Mouse (Mus musculus): ENCODE data around the gene Fmnl3.

Gene Fmnl3

DNA sequence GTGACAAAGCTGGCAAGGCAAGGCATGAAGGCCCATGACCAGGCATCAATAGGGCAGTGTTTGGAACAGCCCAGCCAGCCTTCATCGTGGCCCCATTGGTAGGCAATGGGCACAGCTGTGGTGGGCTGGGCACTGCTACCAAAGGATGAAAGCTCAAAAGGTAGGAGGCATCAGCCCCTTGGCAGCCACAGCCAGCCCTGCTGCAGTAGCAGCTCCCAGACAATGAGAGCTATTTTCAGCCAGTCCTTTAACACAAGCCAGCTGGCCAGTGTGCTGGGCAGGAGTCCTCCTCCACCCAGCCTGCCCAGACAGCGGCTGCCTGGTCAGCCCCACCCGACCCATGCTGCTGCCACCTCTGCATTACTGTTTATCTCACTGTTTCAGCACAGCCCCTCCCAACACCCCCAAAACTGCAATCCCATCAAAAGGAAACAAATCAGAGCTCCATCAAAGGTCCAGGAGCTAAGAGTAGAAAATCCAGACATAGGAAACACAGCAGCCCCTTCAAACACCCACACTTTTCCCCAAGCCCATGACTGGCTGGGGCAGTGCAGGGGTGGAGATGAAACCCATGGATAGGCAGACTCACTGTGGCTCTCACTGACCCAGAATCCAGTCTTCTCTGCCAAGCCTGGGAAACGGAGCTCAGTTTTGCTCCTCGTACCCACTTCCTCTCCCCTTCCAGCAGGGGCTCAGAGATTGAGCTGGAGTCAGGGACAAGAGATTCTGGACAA lies 26.7 kb downstream of the Fmnl3 start:
- DNase-seq (ENCODE audit: low read depth, low spot score): no peak

DNA sequence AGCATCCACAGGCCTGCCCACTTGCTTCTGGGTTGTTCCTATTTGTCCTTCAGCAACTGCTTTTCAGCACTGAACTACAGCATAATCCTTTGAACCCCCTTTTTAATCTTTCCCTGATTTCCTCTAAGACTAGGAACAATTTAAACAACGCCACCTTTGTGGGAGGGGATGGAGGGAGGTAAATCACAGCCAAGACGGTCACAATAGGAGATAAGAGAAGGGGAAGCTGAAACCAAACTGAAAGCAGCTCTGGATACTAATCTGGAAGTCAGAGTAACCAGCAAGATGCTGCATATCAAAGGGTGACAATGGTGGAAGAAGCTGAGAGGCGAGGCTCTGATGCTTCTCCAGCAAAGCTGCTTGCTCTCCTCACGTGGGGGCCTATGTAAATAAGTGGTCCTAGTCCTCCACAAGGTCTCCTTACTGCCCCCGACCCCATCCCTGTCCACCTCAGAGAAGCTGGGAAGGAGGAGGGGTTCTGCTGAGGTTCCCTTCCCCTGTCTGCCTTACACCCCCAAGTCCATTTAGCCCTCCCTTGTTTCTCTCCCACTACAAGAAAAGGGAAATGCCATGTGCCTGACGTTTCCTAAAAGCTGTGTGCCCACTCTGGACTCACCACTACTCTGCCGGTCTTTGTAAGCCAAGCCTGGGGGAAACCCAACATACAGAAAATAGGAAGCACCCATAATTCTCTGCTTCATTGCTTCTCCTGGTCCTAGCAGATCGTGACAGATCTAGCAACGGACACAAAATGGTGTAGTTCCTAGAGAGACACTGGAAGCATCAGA lies 27.9 kb downstream of the Fmnl3 start:
- no peak for DNase-seq (ENCODE audit: low read depth, low spot score)

- no peak for DNase-seq (ENCODE audit: low read depth, low spot score)
Observed at GRCm38 (mm10) chr15:99341102-99341501, 29.2 kb downstream of the Fmnl3 start.

GRCm38 (mm10) chr15:99339669-99340068 lies 30.6 kb downstream of the Fmnl3 start:
- DNase-seq (ENCODE audit: low read depth, low spot score): no peak

GRCm38 (mm10) chr15:99338916-99339315 lies 31.4 kb downstream of the Fmnl3 start:
- no peak for DNase-seq (ENCODE audit: low read depth, low spot score)

DNA sequence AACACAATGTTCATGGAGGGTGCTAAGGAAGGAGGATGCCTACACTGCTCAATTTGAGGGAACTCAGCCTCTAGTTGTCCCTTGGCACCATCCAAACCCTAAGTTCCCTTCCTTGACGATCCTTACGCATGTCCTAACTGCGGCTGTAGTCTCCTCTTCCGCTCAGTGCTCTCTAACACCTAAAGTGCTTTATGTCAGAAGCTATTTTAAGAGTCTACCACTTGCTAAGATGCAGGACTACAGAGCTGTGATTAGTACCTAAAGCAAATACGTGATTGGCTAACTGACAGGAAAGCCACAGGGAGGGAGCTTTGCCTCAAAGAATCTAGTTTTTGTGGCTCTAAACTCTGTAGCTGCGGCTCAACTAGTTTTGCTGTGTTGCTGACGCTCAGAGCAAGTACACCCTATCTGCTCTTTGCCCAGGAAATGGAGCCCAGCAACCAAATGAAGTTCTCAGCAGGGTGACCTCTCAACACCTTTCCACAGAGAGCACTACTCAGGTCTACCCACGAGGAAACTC lies 34.4 kb downstream of the Fmnl3 start:
- DNase-seq (ENCODE audit: low read depth, low spot score): no peak

DNA sequence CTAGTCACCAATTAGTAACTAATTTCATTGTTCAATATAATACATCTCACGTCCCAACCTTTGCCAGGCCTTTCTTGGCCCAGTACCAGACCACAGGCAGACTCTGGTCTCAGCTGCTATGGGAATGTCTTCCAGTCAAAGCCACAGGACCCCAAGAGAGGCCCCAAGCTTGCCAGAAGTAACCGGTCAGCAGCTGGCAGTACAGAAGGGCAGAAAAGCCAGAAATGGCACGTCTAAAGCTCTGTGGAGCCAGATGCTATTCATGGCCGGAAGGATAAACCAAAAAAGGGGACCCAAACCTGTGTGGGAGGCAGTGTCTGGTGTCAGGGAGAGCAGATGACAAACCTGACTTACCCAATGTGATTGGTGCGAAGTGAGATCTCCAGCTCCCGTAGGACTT lies 35.8 kb downstream of the Fmnl3 start:
- no peak for DNase-seq (ENCODE audit: low read depth, low spot score)

GRCm38 (mm10) chr15:99333676-99334065 lies 36.6 kb downstream of the Fmnl3 start:
- DNase-seq (ENCODE audit: low read depth, low spot score): no peak

DNA sequence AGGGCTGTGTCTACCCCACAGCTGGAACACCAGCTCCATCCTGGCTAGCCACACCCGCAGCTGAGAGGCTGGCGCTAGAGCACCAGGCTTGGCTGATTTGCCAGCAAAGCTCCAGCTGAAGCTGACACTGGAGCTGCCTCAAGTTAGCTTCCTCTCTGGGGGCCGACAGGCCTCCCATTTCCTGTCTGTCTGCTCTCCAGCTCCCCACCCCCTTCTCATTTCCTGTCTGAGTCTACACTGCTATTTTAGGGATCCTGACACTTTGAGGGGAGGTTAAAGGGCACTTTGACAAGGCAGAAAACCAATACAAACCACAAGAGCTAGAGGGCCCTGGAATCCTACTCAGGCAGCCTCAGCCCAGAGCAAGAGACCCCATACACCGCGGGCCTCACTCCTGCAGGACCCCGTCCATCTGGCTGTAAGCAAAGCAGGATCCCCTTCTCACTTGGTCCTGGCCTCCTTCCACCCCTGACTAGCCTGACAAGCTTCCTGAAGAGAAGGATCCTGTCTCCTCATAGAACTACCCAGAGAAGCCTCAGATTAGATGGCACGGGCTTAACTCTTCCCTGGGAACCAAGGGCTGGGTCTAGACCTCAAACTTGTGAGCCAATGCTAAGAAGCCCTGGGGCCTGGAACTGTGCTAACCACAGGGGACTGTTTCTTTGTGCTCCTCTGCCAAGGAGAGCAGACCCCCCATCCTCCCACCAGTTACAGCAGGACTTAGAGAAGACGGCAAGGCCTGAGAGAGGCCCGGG lies 37.2 kb downstream of the Fmnl3 start:
- DNase-seq (ENCODE audit: low read depth, low spot score): no peak

GRCm38 (mm10) chr15:99332111-99332510 lies 38.2 kb downstream of the Fmnl3 start:
- DNase-seq (ENCODE audit: low read depth, low spot score): no peak

GRCm38 (mm10) chr15:99331341-99331740 lies 38.9 kb downstream of the Fmnl3 start:
- DNase-seq (ENCODE audit: low read depth, low spot score): no peak

GRCm38 (mm10) chr15:99330324-99330723 lies 40.0 kb downstream of the Fmnl3 start:
- no peak for DNase-seq (ENCODE audit: low read depth, low spot score)

- DNase-seq (ENCODE audit: low read depth, low spot score): no peak
Observed at GRCm38 (mm10) chr15:99328011-99328410, 42.3 kb downstream of the Fmnl3 start.

- DNase-seq (ENCODE audit: low read depth, low spot score): peak; percentile 73
Observed at GRCm38 (mm10) chr15:99326959-99327358, 43.3 kb downstream of the Fmnl3 start.

- no peak for DNase-seq (ENCODE audit: low read depth, low spot score)
Observed at GRCm38 (mm10) chr15:99326407-99326806, 43.9 kb downstream of the Fmnl3 start.

DNA sequence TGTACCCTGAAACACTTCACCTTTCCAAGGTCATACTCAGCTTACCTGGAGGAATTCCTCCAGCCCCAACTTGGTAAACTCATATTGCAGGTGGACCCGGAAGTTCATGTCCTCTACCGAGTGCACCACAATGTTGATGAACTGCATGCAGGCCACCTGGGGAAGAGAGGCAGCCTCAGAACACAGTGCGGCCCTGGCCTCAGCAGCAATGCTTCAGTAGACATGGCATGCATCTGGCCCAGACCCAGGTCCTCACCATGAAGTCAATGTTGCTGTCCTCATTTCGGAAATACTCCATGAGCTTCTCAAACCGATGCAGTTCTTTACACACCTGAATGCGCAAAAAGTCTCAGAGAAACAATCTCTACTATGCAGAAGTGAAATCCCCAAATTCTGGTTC lies 44.7 kb downstream of the Fmnl3 start:
- no peak for DNase-seq (ENCODE audit: low read depth, low spot score)

GRCm38 (mm10) chr15:99324151-99324550 lies 46.1 kb downstream of the Fmnl3 start:
- DNase-seq (ENCODE audit: low read depth, low spot score): no peak

DNA sequence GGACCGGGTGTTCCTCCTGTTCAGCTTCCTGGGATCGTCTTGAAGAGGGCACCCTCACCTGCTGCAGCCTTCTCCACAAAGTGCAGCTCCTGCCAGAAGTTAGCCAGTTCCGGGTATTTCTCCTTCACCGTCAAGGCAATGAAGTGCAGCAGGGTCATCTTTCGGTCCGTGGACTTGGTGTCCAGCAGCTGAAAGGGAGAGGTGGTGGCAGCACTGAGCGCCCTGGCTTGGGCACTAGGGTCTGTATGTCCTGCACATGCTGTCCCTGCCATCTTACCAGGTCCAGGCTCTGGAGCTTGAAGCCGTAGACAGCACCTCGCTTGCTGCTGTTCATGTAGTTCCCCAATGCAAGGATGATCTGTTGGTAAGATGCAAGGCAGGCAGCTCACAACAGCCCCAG lies 49.3 kb downstream of the Fmnl3 start:
- no peak for DNase-seq (ENCODE audit: low read depth, low spot score)

- DNase-seq (ENCODE audit: low read depth, low spot score): no peak
Observed at GRCm38 (mm10) chr15:99320168-99320674, 50.1 kb downstream of the Fmnl3 start.

DNA sequence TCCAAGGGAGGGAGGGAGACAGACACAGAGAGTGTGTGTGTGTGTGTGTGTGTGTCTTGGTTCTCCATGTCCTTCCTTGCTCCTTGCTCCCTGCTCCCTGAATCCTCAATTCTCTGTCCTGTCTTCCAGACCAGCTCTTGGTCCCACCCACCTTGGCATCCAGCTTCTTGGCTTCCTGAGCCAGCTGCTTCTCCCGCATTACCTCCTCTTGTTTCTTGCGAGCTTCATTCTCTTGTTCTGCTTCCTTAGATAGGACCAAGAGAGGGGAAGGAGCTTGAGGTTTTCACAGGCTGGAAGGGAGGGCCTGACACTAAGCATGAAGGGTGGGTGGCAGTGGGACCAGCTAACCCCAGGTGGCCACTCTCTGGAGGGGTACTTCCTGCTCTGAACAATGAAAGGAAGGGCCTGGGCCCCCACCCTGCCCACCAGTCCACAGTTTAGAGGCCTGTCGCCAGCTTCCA lies 50.8 kb downstream of the Fmnl3 start:
- DNase-seq (ENCODE audit: low read depth, low spot score): no peak

GRCm38 (mm10) chr15:99318861-99319410 lies 51.3 kb downstream of the Fmnl3 start:
- DNase-seq (ENCODE audit: low read depth, low spot score): no peak

DNA sequence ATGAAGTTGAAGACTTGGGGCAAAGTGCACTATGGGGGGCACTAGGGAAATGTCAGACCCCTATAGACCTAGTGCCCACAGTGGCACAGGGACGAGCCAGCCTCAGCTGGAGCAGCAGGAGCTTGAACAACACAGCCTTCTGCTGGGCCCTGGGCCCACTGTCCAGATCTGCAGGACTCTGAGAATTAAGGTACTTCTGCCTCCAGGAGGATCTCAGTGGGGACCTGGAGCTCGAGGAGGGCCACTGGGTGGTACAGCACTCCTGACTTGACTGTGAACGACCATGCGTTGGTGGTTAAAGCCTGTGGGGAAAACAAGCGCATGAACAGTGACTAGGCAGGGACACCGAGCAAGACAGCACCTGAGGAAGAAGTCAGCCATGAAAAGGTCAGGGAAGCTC lies 52.2 kb downstream of the Fmnl3 start:
- DNase-seq (ENCODE audit: low read depth, low spot score): no peak
